Mouse (Mus musculus) induced T-regulatory cell, adult 2 months (primary cell): ENCODE data around the gene Tet2.
"Not testable (repeated sequence)": the region's sequence is repeated elsewhere in the genome, so short reads cannot be mapped to it uniquely, and the experiment has no call there.

ENCODE experiments used
- DNase-seq: peaks from one replicate; pipeline ENCODE4 v3.0.0-alpha.2; 2012; ENCODE audit warnings: low read depth

The Tet2 gene

GRCm38 (mm10) chr3:133544551-133545303, at the start of gene Tet2:
TSS of gene Tet2 (minus strand) at chr3:133545139.
- DNase-seq: peak; percentile 74

GRCm38 (mm10) chr3:133592995-133593394, 48.1 kb upstream of the Tet2 start:
- not testable (repeated sequence) for DNase-seq

- no peak for DNase-seq
These were observed 45.7 kb upstream of the Tet2 start for GRCm38 (mm10) chr3:133590506-133591152.

GRCm38 (mm10) chr3:133585010-133585409, 40.1 kb upstream of the Tet2 start:
- DNase-seq: no peak

GRCm38 (mm10) chr3:133583411-133584025, 38.6 kb upstream of the Tet2 start:
- no peak for DNase-seq

GRCm38 (mm10) chr3:133582969-133583368, 38.0 kb upstream of the Tet2 start:
- peak; percentile 59 for DNase-seq

- no peak for DNase-seq
These were observed 37.2 kb upstream of the Tet2 start for GRCm38 (mm10) chr3:133582096-133582495.

- peak; percentile 32 for DNase-seq
These were observed 36.6 kb upstream of the Tet2 start for GRCm38 (mm10) chr3:133581541-133581940.

GRCm38 (mm10) chr3:133579671-133580070, 34.7 kb upstream of the Tet2 start:
- no peak for DNase-seq

GRCm38 (mm10) chr3:133579140-133579539, 34.2 kb upstream of the Tet2 start:
- no peak for DNase-seq

- DNase-seq: no peak
These were observed 30.0 kb upstream of the Tet2 start for GRCm38 (mm10) chr3:133574969-133575368.

- no peak for DNase-seq
These were observed 27.0 kb upstream of the Tet2 start for GRCm38 (mm10) chr3:133571961-133572360.

- peak; percentile 49 for DNase-seq
These were observed 18.7 kb upstream of the Tet2 start for GRCm38 (mm10) chr3:133563503-133564205.

- DNase-seq: no peak
These were observed 14.6 kb upstream of the Tet2 start for GRCm38 (mm10) chr3:133559413-133560114.

- DNase-seq: no peak
These were observed 12.7 kb upstream of the Tet2 start for GRCm38 (mm10) chr3:133557602-133558001.

- no peak for DNase-seq
These were observed 12.2 kb upstream of the Tet2 start for GRCm38 (mm10) chr3:133557154-133557553.

- DNase-seq: no peak
These were observed 10.4 kb upstream of the Tet2 start for GRCm38 (mm10) chr3:133555378-133555777.

GRCm38 (mm10) chr3:133554552-133555067, 9.7 kb upstream of the Tet2 start:
- no peak for DNase-seq

GRCm38 (mm10) chr3:133554092-133554491, 9.2 kb upstream of the Tet2 start:
- DNase-seq: no peak

GRCm38 (mm10) chr3:133551941-133552340, 7.0 kb upstream of the Tet2 start:
- DNase-seq: peak; percentile 30

- DNase-seq: peak; percentile 25
These were observed 4.6 kb upstream of the Tet2 start for GRCm38 (mm10) chr3:133549385-133550170.
